Mouse (Mus musculus) layer of hippocampus, adult 9-11 months (tissue): ENCODE data around the gene Abcc10.

ENCODE experiments used
- DNase-seq: peaks from one replicate; pipeline ENCODE4 v3.0.0; 2022

The Abcc10 gene

GRCm38 (mm10) chr17:46284653-46285052 is 43.5 kb downstream of the Abcc10 start:
- no peak for DNase-seq

GRCm38 (mm10) chr17:46283911-46284310 is 44.2 kb downstream of the Abcc10 start:
- no peak for DNase-seq

- DNase-seq = no peak
Observed at GRCm38 (mm10) chr17:46283140-46283539, 45.0 kb downstream of the Abcc10 start.

GRCm38 (mm10) chr17:46282483-46283123 is 45.5 kb downstream of the Abcc10 start, which contains the start of gene Tjap1:
TSS of gene Tjap1 (minus strand) at chr17:46283026.
- peak; percentile 76 for DNase-seq

GRCm38 (mm10) chr17:46278011-46278765 is 50.0 kb downstream of the Abcc10 start:
- no peak for DNase-seq

GRCm38 (mm10) chr17:46277586-46277985 is 50.6 kb downstream of the Abcc10 start:
- DNase-seq = no peak

GRCm38 (mm10) chr17:46275506-46275905 is 52.6 kb downstream of the Abcc10 start:
- no peak for DNase-seq

GRCm38 (mm10) chr17:46275034-46275433 is 53.1 kb downstream of the Abcc10 start:
- no peak for DNase-seq

GRCm38 (mm10) chr17:46274465-46274864 is 53.7 kb downstream of the Abcc10 start:
- no peak for DNase-seq

GRCm38 (mm10) chr17:46273803-46274236 is 54.3 kb downstream of the Abcc10 start:
- no peak for DNase-seq

GRCm38 (mm10) chr17:46272675-46273074 is 55.5 kb downstream of the Abcc10 start:
- DNase-seq = no peak

GRCm38 (mm10) chr17:46272058-46272457 is 56.1 kb downstream of the Abcc10 start:
- peak; percentile 85 for DNase-seq

GRCm38 (mm10) chr17:46269771-46270534 is 58.2 kb downstream of the Abcc10 start:
- no peak for DNase-seq

- no peak for DNase-seq
Observed at GRCm38 (mm10) chr17:46268026-46268720, 60.0 kb downstream of the Abcc10 start.

- no peak for DNase-seq
Observed at GRCm38 (mm10) chr17:46267511-46267910, 60.6 kb downstream of the Abcc10 start.

GRCm38 (mm10) chr17:46266986-46267385 is 61.2 kb downstream of the Abcc10 start:
- no peak for DNase-seq

GRCm38 (mm10) chr17:46265918-46266618 is 62.1 kb downstream of the Abcc10 start:
- DNase-seq = peak; percentile 85

- DNase-seq = no peak
Observed at GRCm38 (mm10) chr17:46265502-46265901, 62.6 kb downstream of the Abcc10 start.

- no peak for DNase-seq
Observed at GRCm38 (mm10) chr17:46262201-46262694, 65.9 kb downstream of the Abcc10 start.

- DNase-seq = no peak
Observed at GRCm38 (mm10) chr17:46259675-46260074, 68.5 kb downstream of the Abcc10 start.

GRCm38 (mm10) chr17:46258279-46259053 is 69.7 kb downstream of the Abcc10 start:
- DNase-seq = no peak
